Mouse (Mus musculus) spleen, adult 2 months (tissue): ENCODE results near the gene Prrc2a.

ENCODE experiments used
- CTCF ChIP-seq: fragments of 200-500 bp; IDR thresholded peaks from 2 replicates; pipeline ENCODE4 v1.5.1; 2011; ENCODE audit warnings: mild to moderate bottlenecking, inconsistent platforms; ENCODE audit not compliant: insufficient read depth, insufficient read length, insufficient replicate concordance; ENCODE audit errors: extremely low read depth
- POLR2A ChIP-seq: fragments of 200-500 bp; IDR thresholded peaks from 2 replicates; pipeline ENCODE4 v1.6.1; 2011; ENCODE audit warnings: low read depth, low read length, inconsistent platforms

- TF ChIP-seq CTCF (no peak), POLR2A (no peak; the same call in 1 of the 2 replicates)
Measured at GRCm38 (mm10) chr17:35185639-35186611, 21.2 kb upstream of the Prrc2a start.
